Mouse (Mus musculus): ENCODE measurements around the gene Urod. TPM values are rescaled to one million over a fixed set of nuclear protein-coding genes. Genes with fewer than 3 reads are reported as not detected.

Urod gene
- polyA plus RNA-seq (2015; fragmentation: Nextera tagmentation; extraction: Ambion mirVana), result 72.7 and 76.8 TPM in 2 replicates

DNA sequence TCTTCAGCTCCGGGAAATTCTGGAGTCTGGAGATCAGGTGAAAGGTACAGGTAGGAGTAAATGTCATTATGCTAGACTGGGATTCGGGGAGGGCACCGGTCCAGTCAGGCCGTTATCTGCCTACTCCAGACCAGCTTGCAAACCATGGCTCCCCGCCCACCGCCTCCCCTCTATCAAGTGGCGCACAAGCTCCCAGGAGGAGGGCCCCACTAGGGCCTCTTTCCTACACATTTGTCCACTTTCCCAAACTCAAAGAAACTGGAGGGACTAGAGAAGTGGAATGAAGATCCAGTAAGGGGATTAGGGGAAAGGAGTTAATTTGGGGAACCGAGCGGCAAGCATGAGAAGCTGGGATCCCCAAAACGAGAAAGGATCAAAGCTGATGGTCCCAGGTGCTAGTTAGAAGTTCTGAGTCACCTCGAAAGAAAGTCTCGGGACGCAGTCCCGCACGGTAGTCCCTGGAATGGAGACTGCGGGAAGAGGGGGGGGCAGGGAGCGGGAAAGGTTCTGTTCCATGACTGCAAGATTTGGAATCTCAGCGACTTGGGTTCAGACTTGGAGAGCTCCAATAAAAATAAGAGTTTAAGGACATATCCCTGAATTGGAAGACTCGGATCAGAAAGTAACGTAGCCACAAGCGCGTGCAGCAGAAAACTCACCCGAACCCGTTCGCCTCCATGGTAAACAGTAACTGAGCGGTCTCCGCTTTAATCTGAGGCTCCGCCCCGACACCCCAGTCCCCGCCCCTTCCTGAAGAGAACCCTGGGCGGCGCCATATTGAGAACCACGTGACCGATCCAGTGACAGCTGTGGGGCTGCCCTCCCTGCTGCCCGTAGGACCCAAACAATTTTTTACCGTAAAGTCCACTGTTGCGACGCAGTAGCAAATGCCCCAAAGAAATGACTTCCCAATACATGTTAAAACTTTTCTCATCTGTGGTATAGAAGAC, at the start of gene Urod:
Gene Urod, minus strand, starts transcription at position 742 of the 950 bp plus-strand sequence.
- H3K4me2 ChIP-seq, result peak within 1 kb of the TSS; percentile 97
- no peaks in the 10 kb centered on the region for H3K27me3 ChIP-seq
- ATAC-seq (ENCODE audit: low read depth), result peak; percentile 84
- H3K27ac ChIP-seq (replicated peaks), result peak within 1 kb of the TSS; percentile 89
- peaks cover 26% of the 10 kb centered on the region for H3K36me3 ChIP-seq
- no peaks in the 10 kb centered on the region for H3K9me3 ChIP-seq
- 2% methylated on average over 38 of the region's 38 CpGs for WGBS
- H3K9ac ChIP-seq, result peak within 1 kb of the TSS; percentile 89
- H3K4me1 ChIP-seq (replicated peaks), result peaks cover 36% of the 10 kb centered on the region
- peak within 1 kb of the TSS; percentile 78 for H3K4me3 ChIP-seq

- no peak for ATAC-seq (ENCODE audit: low read depth)
- no peaks in the 10 kb centered on the region for H3K36me3 ChIP-seq
- peak overlapping the region; percentile 3; the same call in 1 of the 2 replicates for H3K4me2 ChIP-seq
- 58% methylated on average over 4 of the region's 4 CpGs for WGBS
- no peak overlapping the region for H3K4me3 ChIP-seq
- H3K27me3 ChIP-seq, result no peaks in the 10 kb centered on the region
- no peak overlapping the region for H3K9ac ChIP-seq
- H3K9me3 ChIP-seq, result no peaks in the 10 kb centered on the region
- peak overlapping the region; percentile 76 for H3K27ac ChIP-seq (replicated peaks)
- peaks cover 29% of the 10 kb centered on the region for H3K4me1 ChIP-seq (replicated peaks)
Measured at GRCm38 (mm10) chr4:117041283-117041721, 47.1 kb upstream of the Urod start.

DNA sequence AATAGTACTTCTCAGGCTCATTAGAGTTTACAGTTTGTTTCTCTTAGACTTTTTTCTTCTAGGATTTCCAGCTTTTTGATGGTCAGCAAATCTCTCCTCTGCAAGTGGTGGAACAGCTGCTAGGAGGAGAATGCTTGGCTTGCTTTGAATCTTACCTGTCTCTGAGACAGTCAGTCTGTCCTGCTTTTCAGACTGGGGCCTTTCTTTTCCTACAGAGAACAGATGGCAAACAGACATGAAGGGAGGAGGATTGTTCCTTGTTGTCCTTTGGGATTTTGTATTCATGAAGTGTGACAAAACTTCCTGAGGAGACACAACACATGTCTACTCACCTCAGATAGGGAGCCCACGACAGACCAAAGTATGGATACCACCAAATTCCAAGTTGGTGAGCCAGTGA, 46.6 kb upstream of the Urod start:
- no peaks in the 10 kb centered on the region for H3K36me3 ChIP-seq
- no peak overlapping the region for H3K9ac ChIP-seq
- 29% methylated on average over 1 of the region's 1 CpGs for whole genome bisulfite sequencing
- H3K9me3 ChIP-seq, result no peaks in the 10 kb centered on the region
- no peaks in the 10 kb centered on the region for H3K27me3 ChIP-seq
- no peak overlapping the region for H3K4me3 ChIP-seq
- H3K27ac ChIP-seq (replicated peaks), result peak overlapping the region; percentile 76
- ATAC-seq (ENCODE audit: low read depth), result no peak
- H3K4me2 ChIP-seq, result peak overlapping the region; percentile 3; the same call in 1 of the 2 replicates
- H3K4me1 ChIP-seq (replicated peaks), result peaks cover 29% of the 10 kb centered on the region

- no peak overlapping the region for H3K4me3 ChIP-seq
- peak overlapping the region; percentile 21 for H3K4me2 ChIP-seq
- H3K9ac ChIP-seq, result peak overlapping the region; percentile 27; the same call in 1 of the 2 replicates
- WGBS, result 15% methylated on average over 9 of the region's 9 CpGs
- peak; percentile 73 for ATAC-seq (ENCODE audit: low read depth)
- H3K27ac ChIP-seq (replicated peaks), result peak overlapping the region; percentile 76
- no peaks in the 10 kb centered on the region for H3K27me3 ChIP-seq
- H3K36me3 ChIP-seq, result no peaks in the 10 kb centered on the region
- H3K9me3 ChIP-seq, result no peaks in the 10 kb centered on the region
- peaks cover 29% of the 10 kb centered on the region for H3K4me1 ChIP-seq (replicated peaks)
Measured at GRCm38 (mm10) chr4:117039925-117040687, 45.9 kb upstream of the Urod start.

DNA sequence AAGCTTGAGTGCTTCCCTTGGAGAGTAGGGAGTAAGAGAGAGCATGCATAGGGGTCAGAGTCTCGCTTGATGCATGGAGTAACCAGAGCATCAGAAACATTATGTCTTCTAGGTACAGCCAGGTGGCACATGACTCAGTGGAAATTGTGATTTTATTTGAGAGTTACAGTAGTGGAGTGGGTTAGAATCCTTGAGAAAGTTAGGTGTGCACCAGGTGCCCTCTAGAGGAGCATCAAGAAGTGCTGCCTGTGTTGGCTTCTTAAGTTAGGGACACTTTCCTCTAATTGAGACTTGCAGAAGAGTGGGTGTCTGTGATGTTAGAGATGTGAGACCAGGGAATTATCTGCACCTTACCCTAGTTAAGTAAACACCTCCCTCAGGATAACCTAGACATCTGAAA, 36.9 kb upstream of the Urod start:
- no peak overlapping the region for H3K27ac ChIP-seq (replicated peaks)
- peaks cover 28% of the 10 kb centered on the region for H3K36me3 ChIP-seq
- no peak overlapping the region for H3K4me2 ChIP-seq
- no peaks in the 10 kb centered on the region for H3K4me1 ChIP-seq (replicated peaks)
- no peak overlapping the region for H3K9ac ChIP-seq
- WGBS, result 100% methylated on average over 1 of the region's 1 CpGs
- H3K27me3 ChIP-seq, result no peaks in the 10 kb centered on the region
- no peak overlapping the region for H3K4me3 ChIP-seq
- no peak for ATAC-seq (ENCODE audit: low read depth)
- no peaks in the 10 kb centered on the region for H3K9me3 ChIP-seq

DNA sequence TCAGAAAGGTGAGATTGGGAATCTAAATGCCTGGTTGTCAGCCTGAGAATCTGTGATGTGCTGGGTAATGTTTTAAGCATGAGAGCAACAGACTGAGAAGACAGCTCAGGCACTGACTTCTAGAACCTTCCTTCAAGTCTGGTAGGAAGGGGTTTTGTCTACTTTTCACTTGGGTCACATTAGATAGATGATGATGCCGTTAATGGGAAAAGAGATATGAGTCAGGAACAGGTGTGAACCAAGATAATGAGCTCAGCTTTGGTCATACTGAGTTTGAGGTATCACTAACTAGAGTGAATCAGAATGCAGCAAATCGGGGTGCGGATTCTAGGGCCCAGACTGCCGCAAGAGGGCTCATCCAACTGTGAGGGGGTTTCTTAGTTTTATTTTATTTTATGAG, 29.3 kb upstream of the Urod start:
- ATAC-seq (ENCODE audit: low read depth), result no peak
- Histone ChIP-seq H3K9me3 (no peaks in the 10 kb centered on the region), H3K4me3 (no peak overlapping the region), H3K27me3 (no peaks in the 10 kb centered on the region), H3K36me3 (peaks cover 26% of the 10 kb centered on the region), H3K27ac (replicated peaks) (no peak overlapping the region), H3K4me2 (no peak overlapping the region), H3K4me1 (replicated peaks) (peaks cover 15% of the 10 kb centered on the region), H3K9ac (no peak overlapping the region)
- 94% methylated on average over 4 of the region's 4 CpGs for WGBS

DNA sequence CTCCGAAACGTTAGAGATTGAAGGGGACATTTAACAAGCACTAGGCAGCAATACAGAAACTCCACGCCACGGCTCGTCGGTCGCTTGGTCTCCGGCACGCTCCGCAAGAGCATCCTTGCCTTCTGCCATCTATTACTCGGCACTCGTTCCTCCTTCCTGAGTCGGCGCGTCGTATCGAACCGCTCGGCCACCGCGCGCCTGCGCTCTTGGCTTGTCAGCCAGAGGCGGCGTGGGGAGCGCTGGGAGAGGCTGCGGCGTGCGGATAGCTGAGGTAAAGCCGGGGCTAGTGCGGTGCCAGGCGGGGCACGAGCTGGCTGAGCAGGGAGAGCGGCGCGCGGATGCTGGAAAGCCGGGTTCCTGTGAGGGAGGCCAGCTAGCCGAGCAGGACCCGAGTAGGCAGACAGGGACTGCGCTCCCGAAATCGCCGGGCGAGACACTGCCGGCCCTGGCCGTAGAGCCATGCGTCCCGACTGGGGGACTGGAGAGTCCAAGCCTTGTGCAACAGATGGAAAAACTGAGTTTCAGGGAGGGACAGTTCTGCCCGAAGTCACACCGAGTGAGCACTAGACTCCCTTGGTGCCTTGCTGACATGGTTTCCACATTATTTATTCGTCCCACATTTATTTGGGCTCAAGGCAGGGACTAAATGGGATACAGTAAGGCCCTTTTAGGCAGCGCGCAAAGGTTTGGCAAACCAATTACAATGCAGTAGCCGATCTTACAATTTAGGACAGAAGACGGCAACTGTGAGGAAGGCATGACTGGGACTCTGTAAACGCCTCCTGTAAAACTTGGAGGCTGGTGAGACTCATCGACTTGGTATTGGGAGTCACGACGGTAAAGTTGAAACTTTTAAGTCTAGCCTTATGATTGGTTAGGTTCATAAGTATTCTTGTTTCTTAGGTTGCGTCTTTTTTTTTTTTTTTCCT, 25.3 kb upstream of the Urod start, which contains the start of gene Eif2b3:
Gene Eif2b3, plus strand, starts transcription at position 197 of the 929 bp plus-strand sequence.
- Histone ChIP-seq H3K4me3 (peak within 1 kb of the TSS; percentile 54), H3K9me3 (no peaks in the 10 kb centered on the region), H3K27me3 (no peaks in the 10 kb centered on the region), H3K27ac (replicated peaks) (0 out of 2 replicates have a peak within 1 kb of the TSS, but pooled peaks have one; percentile 30), H3K4me2 (peak within 1 kb of the TSS; percentile 68), H3K4me1 (replicated peaks) (peaks cover 15% of the 10 kb centered on the region), H3K9ac (peak within 1 kb of the TSS; percentile 73), H3K36me3 (peaks cover 21% of the 10 kb centered on the region)
- 1% methylated on average over 61 of the region's 61 CpGs for WGBS
- ATAC-seq (ENCODE audit: low read depth), result peak; percentile 97

- Histone ChIP-seq H3K27me3 (no peaks in the 10 kb centered on the region), H3K4me2 (no peak overlapping the region), H3K4me1 (replicated peaks) (peaks cover 15% of the 10 kb centered on the region), H3K27ac (replicated peaks) (no peak overlapping the region), H3K4me3 (no peak overlapping the region), H3K9ac (no peak overlapping the region), H3K36me3 (peaks cover 15% of the 10 kb centered on the region), H3K9me3 (no peaks in the 10 kb centered on the region)
- ATAC-seq (ENCODE audit: low read depth), result no peak
- 83% methylated on average over 7 of the region's 7 CpGs for WGBS
Measured at GRCm38 (mm10) chr4:117018327-117018726, 24.1 kb upstream of the Urod start.

- Histone ChIP-seq H3K4me3 (no peak overlapping the region), H3K27ac (replicated peaks) (no peak overlapping the region), H3K36me3 (peaks cover 9% of the 10 kb centered on the region), H3K4me1 (replicated peaks) (peaks cover 15% of the 10 kb centered on the region), H3K9me3 (no peaks in the 10 kb centered on the region), H3K9ac (no peak overlapping the region), H3K27me3 (no peaks in the 10 kb centered on the region), H3K4me2 (no peak overlapping the region)
- ATAC-seq (ENCODE audit: low read depth), result no peak
- 86% methylated on average over 2 of the region's 2 CpGs for WGBS
Measured at GRCm38 (mm10) chr4:117017738-117018137, 23.5 kb upstream of the Urod start.

DNA sequence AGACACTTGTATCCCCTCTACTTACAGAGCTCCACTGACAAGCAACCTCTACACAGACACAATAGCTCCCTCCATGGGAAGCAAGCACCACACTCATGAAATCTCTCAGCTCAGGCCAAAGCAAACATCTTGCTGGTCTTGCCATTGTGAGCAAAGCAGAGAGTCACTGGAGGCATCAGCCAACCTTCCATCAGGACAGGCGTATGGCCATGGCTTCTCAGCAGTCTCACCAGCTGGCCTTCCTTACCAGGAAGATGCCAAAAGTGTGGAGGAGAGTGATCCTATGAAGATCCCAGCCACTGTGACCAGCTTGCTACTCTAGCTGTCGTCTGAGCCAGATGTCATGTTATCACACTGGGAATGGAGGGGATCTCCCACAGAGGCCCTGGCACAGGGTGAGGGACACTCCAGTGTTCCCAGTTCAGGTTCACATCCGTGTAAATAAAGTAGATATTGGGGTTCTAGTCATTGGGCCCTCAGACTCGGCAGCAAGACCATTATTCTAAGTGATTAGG, 20.7 kb upstream of the Urod start:
- no peak overlapping the region for H3K27ac ChIP-seq (replicated peaks)
- no peaks in the 10 kb centered on the region for H3K9me3 ChIP-seq
- H3K4me3 ChIP-seq, result no peak overlapping the region
- no peak overlapping the region for H3K9ac ChIP-seq
- no peak for ATAC-seq (ENCODE audit: low read depth)
- WGBS, result 71% methylated on average over 4 of the region's 4 CpGs
- no peak overlapping the region for H3K4me2 ChIP-seq
- H3K27me3 ChIP-seq, result no peaks in the 10 kb centered on the region
- no peaks in the 10 kb centered on the region for H3K36me3 ChIP-seq
- peaks cover 6% of the 10 kb centered on the region for H3K4me1 ChIP-seq (replicated peaks)

GRCm38 (mm10) chr4:117013596-117013995, 19.4 kb upstream of the Urod start:
- no peak overlapping the region for H3K4me2 ChIP-seq
- no peak for ATAC-seq (ENCODE audit: low read depth)
- H3K9ac ChIP-seq, result no peak overlapping the region
- WGBS, result 81% methylated on average over 6 of the region's 6 CpGs
- H3K27ac ChIP-seq (replicated peaks), result no peak overlapping the region
- no peaks in the 10 kb centered on the region for H3K9me3 ChIP-seq
- 0 out of 2 replicates have a peak, but pooled peaks cover under 1% of the 10 kb centered on the region for H3K4me1 ChIP-seq (replicated peaks)
- no peaks in the 10 kb centered on the region for H3K27me3 ChIP-seq
- no peak overlapping the region for H3K4me3 ChIP-seq
- no peaks in the 10 kb centered on the region for H3K36me3 ChIP-seq
